Mouse (Mus musculus) monocyte, adult 5-6 weeks (primary cell): ENCODE data around the gene Prr32. TPM values are rescaled to one million over a fixed set of nuclear protein-coding genes. Genes with fewer than 3 reads are reported as not detected.

Experiments used
- ATAC-seq: fragments of 153-309, 156-312 bp; replicated peaks from 2 replicates; pipeline ENCODE4 v1.8.0; 2017; ENCODE audit warnings: mild to moderate bottlenecking; ENCODE audit not compliant: low TSS enrichment, insufficient number of reproducible peaks, severe bottlenecking, poor library complexity, low FRiP score
- total RNA-seq: library from RNA; stranded (forward); fragments of 200-1000, 200-491, 200-594 nt; gene quantifications from 3 replicates; pipeline ENCODE4 v1.2.3, GENCODE M21; 2017

Gene Prr32
- total RNA-seq = not detected in 3 replicates

DNA sequence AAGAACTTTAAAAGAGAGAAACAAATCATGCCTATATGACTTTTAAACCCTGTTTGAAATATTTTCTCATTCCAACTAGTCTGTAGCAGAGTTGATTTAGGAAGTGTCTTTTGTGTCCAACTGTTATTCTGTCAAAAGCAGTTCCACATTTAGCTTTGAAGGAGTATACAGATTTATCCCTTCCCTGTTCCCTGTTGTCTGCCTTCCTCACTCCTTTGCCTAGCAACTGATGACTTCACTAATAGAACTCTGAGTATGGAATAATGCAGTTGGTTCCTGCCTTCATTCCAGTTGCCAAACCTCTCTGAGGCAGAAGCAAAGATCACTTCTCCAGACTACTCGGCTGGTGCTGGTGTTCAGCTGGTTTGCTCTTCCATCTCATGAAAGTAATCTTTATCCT is at the start of gene Prr32:
Gene Prr32, plus strand, starts transcription at position 301 of the 400 bp plus-strand sequence.
- ATAC-seq = no peak
